Mouse (Mus musculus) thymus, adult 2 months (tissue): ENCODE measurements around the gene Cntnap5b.

Experiments used
- CTCF ChIP-seq: fragments of 200-500 bp; IDR thresholded peaks from 2 replicates; pipeline ENCODE4 v1.5.1; 2012; ENCODE audit warnings: mild to moderate bottlenecking, control low read depth, low read length, moderate library complexity, borderline replicate concordance; ENCODE audit not compliant: control insufficient read depth, poor library complexity, insufficient read depth; ENCODE audit errors: extremely low read depth
- POLR2A ChIP-seq: fragments of 200-500 bp; IDR thresholded peaks from 2 replicates; pipeline ENCODE4 v1.6.1; 2012; ENCODE audit warnings: mild to moderate bottlenecking, low read length, control low read depth, moderate library complexity; ENCODE audit not compliant: control insufficient read depth, poor library complexity, insufficient read depth; ENCODE audit errors: extremely low read depth

- no peak for TF ChIP-seq CTCF
- no peak for TF ChIP-seq POLR2A
Measured at GRCm38 (mm10) chr1:100104343-100104742, 331.8 kb downstream of the Cntnap5b start.
